Mouse (Mus musculus) testis, adult 2 months (tissue): ENCODE results near the gene Tkt. TPM values are rescaled to one million over a fixed set of nuclear protein-coding genes. Genes with fewer than 3 reads are reported as not detected.

ENCODE experiments used
- H3K27ac ChIP-seq: fragments of 200-500 bp; 2 replicates; pipeline ENCODE4 v1.5.1; 2012; ENCODE audit warnings: low read depth, low read length; ENCODE audit not compliant: control insufficient read depth, insufficient read depth
- H3K27me3 ChIP-seq: fragments of 200-500 bp; 2 replicates; pipeline ENCODE4 v1.6.1; 2012; ENCODE audit warnings: mild to moderate bottlenecking, low read length, moderate library complexity; ENCODE audit not compliant: control insufficient read depth, insufficient read depth
- H3K36me3 ChIP-seq: fragments of 200-500 bp; 2 replicates; pipeline ENCODE4 v1.6.1; 2012; ENCODE audit warnings: mild to moderate bottlenecking, low read length; ENCODE audit not compliant: control insufficient read depth, insufficient read depth
- H3K4me1 ChIP-seq: fragments of 200-500 bp; 2 replicates; pipeline ENCODE4 v1.6.1; 2012; ENCODE audit warnings: low read length; ENCODE audit not compliant: control insufficient read depth, insufficient read depth
- H3K4me3 ChIP-seq: fragments of 200-500 bp; 2 replicates; pipeline ENCODE4 v1.5.1; 2012; ENCODE audit warnings: low read depth, mild to moderate bottlenecking, low read length, moderate library complexity, mixed read lengths; ENCODE audit not compliant: control insufficient read depth
- CTCF ChIP-seq: fragments of 200-500 bp; IDR thresholded peaks from 2 replicates; pipeline ENCODE4 v1.5.1; 2012; ENCODE audit warnings: low read depth, mild to moderate bottlenecking, inconsistent platforms, low read length, moderate library complexity; ENCODE audit not compliant: control insufficient read depth, insufficient read depth, insufficient replicate concordance
- POLR2A ChIP-seq: fragments of 200-500 bp; IDR thresholded peaks from 2 replicates; pipeline ENCODE4 v1.6.1; 2012; ENCODE audit warnings: low read depth, mild to moderate bottlenecking, inconsistent platforms, low read length, moderate library complexity; ENCODE audit not compliant: control insufficient read depth
- polyA plus RNA-seq: library from polyadenylated mRNA; depleted of rRNA; stranded (reverse); fragments of >200 nt; gene quantifications from 2 replicates; pipeline ENCODE4 v1.2.3, GENCODE M21; 2012

Tkt gene
- polyA plus RNA-seq, 1 experiment, result 12.4 TPM

- TF ChIP-seq CTCF, result no peak
- no peak for TF ChIP-seq POLR2A
- Histone ChIP-seq H3K4me1 (no peaks in the 10 kb centered on the region), H3K4me3 (no peak overlapping the region), H3K36me3 (peaks cover 1% of the 10 kb centered on the region), H3K27ac (no peak overlapping the region), H3K27me3 (no peaks in the 10 kb centered on the region)
Observed at GRCm38 (mm10) chr14:30528392-30528791, 19.8 kb upstream of the Tkt start.

DNA sequence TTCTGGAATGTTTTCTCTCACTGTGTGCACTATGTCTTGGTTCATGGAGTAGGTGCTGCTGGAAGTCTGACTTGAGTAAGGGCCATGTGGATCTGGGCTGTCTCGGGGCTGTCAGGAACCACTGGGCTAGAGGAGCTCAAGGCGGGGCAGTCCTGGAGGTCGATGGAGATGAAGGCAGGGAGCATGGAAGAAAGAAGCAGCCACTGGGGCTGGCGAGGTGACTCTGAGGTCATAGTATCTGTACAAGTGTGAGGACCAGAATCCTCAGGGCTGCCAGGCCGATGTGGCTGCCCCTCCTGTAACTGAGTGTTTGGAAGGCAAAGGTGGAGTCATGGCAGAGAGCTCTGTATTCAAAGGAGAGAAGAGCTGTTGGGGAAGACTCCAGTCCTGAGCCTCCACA lies 19.2 kb upstream of the Tkt start:
- peaks cover 1% of the 10 kb centered on the region; the same call in 1 of the 2 replicates for H3K36me3 ChIP-seq
- no peak overlapping the region for H3K27ac ChIP-seq
- H3K4me1 ChIP-seq, result no peaks in the 10 kb centered on the region
- H3K4me3 ChIP-seq, result no peak overlapping the region
- no peak for TF ChIP-seq CTCF
- no peak for TF ChIP-seq POLR2A
- no peaks in the 10 kb centered on the region for H3K27me3 ChIP-seq

- H3K27me3 ChIP-seq, result no peaks in the 10 kb centered on the region
- peaks cover 1% of the 10 kb centered on the region; the same call in 1 of the 2 replicates for H3K36me3 ChIP-seq
- no peaks in the 10 kb centered on the region for H3K4me1 ChIP-seq
- H3K27ac ChIP-seq, result no peak overlapping the region
- no peak for TF ChIP-seq POLR2A
- no peak for TF ChIP-seq CTCF
- H3K4me3 ChIP-seq, result no peak overlapping the region
Observed at GRCm38 (mm10) chr14:30529454-30529853, 18.7 kb upstream of the Tkt start.

- Histone ChIP-seq H3K4me1 (no peaks in the 10 kb centered on the region), H3K4me3 (no peak overlapping the region), H3K27me3 (no peaks in the 10 kb centered on the region), H3K36me3 (peaks cover 1% of the 10 kb centered on the region; the same call in 1 of the 2 replicates), H3K27ac (no peak overlapping the region)
- no peak for TF ChIP-seq CTCF
- TF ChIP-seq POLR2A, result no peak
Observed at GRCm38 (mm10) chr14:30530726-30531269, 17.4 kb upstream of the Tkt start.

GRCm38 (mm10) chr14:30531431-30531830 lies 16.7 kb upstream of the Tkt start:
- Histone ChIP-seq H3K4me3 (no peak overlapping the region), H3K4me1 (no peaks in the 10 kb centered on the region), H3K27me3 (no peaks in the 10 kb centered on the region), H3K36me3 (peaks cover 1% of the 10 kb centered on the region; the same call in 1 of the 2 replicates), H3K27ac (no peak overlapping the region)
- TF ChIP-seq POLR2A (no peak), CTCF (no peak)

DNA sequence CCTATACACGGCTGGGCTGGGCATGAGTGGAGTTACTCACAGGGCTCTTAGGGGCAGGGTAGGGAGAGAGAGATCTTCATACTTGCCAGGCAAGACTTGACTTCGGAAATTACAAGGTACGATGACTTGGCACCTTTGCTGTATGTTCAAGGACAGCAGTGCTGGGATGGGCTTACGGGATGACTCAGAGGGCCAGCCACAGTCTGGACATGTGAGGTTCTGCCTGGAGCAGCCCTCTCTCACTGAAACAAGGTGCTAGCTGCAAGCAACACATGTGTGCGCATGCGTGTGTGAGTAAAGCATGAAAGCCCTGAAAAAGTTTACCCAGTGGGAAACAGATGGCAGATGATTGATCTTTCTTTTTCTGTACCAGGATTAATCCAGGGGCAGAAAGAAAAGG lies 16.3 kb upstream of the Tkt start:
- Histone ChIP-seq H3K4me3 (no peak overlapping the region), H3K27me3 (no peaks in the 10 kb centered on the region), H3K4me1 (no peaks in the 10 kb centered on the region), H3K36me3 (peaks cover 1% of the 10 kb centered on the region; the same call in 1 of the 2 replicates), H3K27ac (no peak overlapping the region)
- TF ChIP-seq CTCF (no peak), POLR2A (no peak)

DNA sequence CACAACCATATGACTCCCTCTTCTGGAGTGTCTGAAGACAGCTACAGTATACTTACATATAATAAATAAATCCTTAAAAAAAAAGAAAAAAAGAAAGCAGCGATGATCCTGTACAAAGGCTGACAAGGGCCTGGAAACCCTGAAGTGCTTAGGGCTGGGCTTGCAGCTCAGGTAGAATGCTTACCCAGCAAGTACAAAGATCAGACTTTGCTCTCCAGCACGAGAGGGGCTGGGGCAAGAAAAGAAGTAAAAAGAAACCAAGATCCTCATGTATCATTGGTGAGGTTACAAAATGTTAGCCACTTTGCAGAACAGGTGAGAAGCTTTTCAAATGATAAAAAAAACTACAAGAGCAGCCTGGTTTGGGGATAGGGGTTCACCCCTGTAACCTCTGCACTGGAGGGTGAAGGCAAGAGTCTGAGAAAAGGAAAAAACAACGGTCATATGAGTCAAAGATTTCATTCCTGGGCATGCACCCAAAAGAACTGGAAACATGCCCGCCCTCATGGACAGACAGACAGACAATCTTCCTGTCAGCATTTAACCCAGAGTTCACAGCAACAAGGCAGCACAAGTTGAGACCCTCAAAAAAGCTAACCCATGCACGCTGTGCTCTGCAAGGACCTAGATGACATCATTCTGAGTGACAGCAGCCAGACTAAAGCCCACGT lies 14.2 kb upstream of the Tkt start:
- TF ChIP-seq POLR2A, result no peak
- TF ChIP-seq CTCF, result no peak
- Histone ChIP-seq H3K4me1 (no peaks in the 10 kb centered on the region), H3K27ac (no peak overlapping the region), H3K27me3 (no peaks in the 10 kb centered on the region), H3K36me3 (no peaks in the 10 kb centered on the region), H3K4me3 (no peak overlapping the region)
